Mouse (Mus musculus): ENCODE measurements around the gene Tmem151b. TPM values are rescaled to one million over a fixed set of nuclear protein-coding genes. Genes with fewer than 3 reads are reported as not detected.
A peak's percentile ranks its signal among the peaks of the same experiment; 100 is the strongest.

The Tmem151b gene
- polyA plus RNA-seq, 1 experiment from 2014 or later: 2.5 TPM

DNA sequence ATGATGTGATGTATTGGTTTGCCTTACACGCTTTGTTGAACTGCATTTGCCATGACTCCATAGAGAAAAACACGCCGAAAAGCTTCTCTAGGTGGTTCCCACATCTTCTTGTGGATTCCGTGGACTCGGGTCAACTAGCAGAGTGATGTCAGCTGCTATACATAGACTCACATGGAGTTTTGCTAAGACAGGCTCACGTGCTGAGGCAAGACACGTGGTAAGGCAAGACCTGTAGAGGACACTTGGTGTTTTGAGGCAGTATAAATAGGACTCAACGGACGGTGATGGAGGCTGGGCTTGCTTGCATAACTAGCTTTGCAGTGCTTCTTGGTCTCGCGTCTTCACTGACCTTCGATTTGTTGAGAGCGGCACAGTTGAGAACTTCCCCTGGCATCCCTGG, 51.1 kb downstream of the Tmem151b start:
- H3K27me3 ChIP-seq (replicated peaks; ENCODE audit: control insufficient read depth, insufficient read depth, low read length): no peaks in the 10 kb centered on the region
- no peak overlapping the region for H3K4me3 ChIP-seq (ENCODE audit: low read length)
- no peaks in the 10 kb centered on the region for H3K9me3 ChIP-seq (ENCODE audit: control insufficient read depth, low read length)
- H3K27ac ChIP-seq (ENCODE audit: low read length): no peak overlapping the region
- H3K4me1 ChIP-seq (ENCODE audit: control insufficient read depth, insufficient read depth, low read length): peaks cover 3% of the 10 kb centered on the region; the same call in 1 of the 2 replicates
- no peak for ATAC-seq
- no peaks in the 10 kb centered on the region for H3K36me3 ChIP-seq (ENCODE audit: control insufficient read depth, insufficient read depth, low read length)
- no peak overlapping the region for H3K4me2 ChIP-seq (ENCODE audit: low read depth, low read length)
- 83% methylated on average over 13 of the region's 13 CpGs for WGBS
- H3K9ac ChIP-seq (ENCODE audit: low read depth, low read length): no peak overlapping the region

DNA sequence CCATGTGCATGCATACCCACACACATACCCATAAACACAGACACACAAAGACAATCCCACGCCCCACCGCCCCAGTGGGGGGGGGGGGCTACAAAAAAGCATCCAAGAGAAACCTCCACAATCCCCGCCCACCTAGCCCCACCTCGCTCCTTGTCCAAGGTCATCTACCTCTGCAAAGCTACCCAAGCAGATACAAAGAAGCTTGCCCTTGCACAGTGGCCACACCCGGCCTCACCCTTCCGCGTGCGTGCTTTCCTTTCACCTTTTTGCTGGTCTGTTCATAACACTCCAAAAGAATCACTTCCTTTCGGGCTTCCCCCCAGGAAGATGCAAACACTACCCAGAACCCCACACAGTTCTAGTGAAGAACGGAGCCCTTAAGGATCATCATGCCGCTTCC, 54.1 kb downstream of the Tmem151b start:
- Histone ChIP-seq H3K36me3 (ENCODE audit: control insufficient read depth, insufficient read depth, low read length) (no peaks in the 10 kb centered on the region), H3K9me3 (ENCODE audit: control insufficient read depth, low read length) (no peaks in the 10 kb centered on the region), H3K9ac (ENCODE audit: low read depth, low read length) (no peak overlapping the region), H3K27me3 (replicated peaks; ENCODE audit: control insufficient read depth, insufficient read depth, low read length) (no peaks in the 10 kb centered on the region), H3K4me1 (ENCODE audit: control insufficient read depth, insufficient read depth, low read length) (0 out of 2 replicates have a peak, but pooled peaks cover 3% of the 10 kb centered on the region), H3K4me3 (ENCODE audit: low read length) (no peak overlapping the region), H3K4me2 (ENCODE audit: low read depth, low read length) (no peak overlapping the region), H3K27ac (ENCODE audit: low read length) (no peak overlapping the region)
- ATAC-seq: peak; percentile 56; the same call in 1 of the 2 replicates
- WGBS: 65% methylated on average over 11 of the region's 11 CpGs

Other genes with a start within 250 kb of the Tmem151b start
- 45.8 and 51.8 TPM in 2 replicates for gene Cdc5l, start 115.9 kb downstream of the Tmem151b start, polyA plus RNA-seq (2015; fragmentation: Nextera tagmentation; extraction: Ambion mirVana)
- 0.23 and 0.27 TPM in 2 replicates for gene Spats1, start 74.3 kb downstream of the Tmem151b start, polyA plus RNA-seq (2015; fragmentation: Nextera tagmentation; extraction: Ambion mirVana)
- gene Aars2, start 42.8 kb downstream of the Tmem151b start, polyA plus RNA-seq (2015; fragmentation: Nextera tagmentation; extraction: Ambion mirVana): 14.8 and 16.6 TPM in 2 replicates
- 0.20 and 0.47 TPM in 2 replicates for gene Tcte1, start 26.2 kb downstream of the Tmem151b start, polyA plus RNA-seq (2015; fragmentation: Nextera tagmentation; extraction: Ambion mirVana)
- 5.0 and 5.5 TPM in 2 replicates for gene Nfkbie, start 6.0 kb upstream of the Tmem151b start, polyA plus RNA-seq (2015; fragmentation: Nextera tagmentation; extraction: Ambion mirVana)
- gene Slc35b2, start 14.2 kb upstream of the Tmem151b start, polyA plus RNA-seq (2015; fragmentation: Nextera tagmentation; extraction: Ambion mirVana): 132 and 136 TPM in 2 replicates
- gene Hsp90ab1, start 23.6 kb upstream of the Tmem151b start, polyA plus RNA-seq (2015; fragmentation: Nextera tagmentation; extraction: Ambion mirVana): 1,309 and 1,475 TPM in 2 replicates
- 73.4 and 83.1 TPM in 2 replicates for gene Slc29a1, start 49.9 kb upstream of the Tmem151b start, polyA plus RNA-seq (2015; fragmentation: Nextera tagmentation; extraction: Ambion mirVana)
- gene Mymx, start 52.4 kb upstream of the Tmem151b start, polyA plus RNA-seq (2015; fragmentation: Nextera tagmentation; extraction: Ambion mirVana): 0.22 and 0.64 TPM in 2 replicates
- gene Capn11, start 109.6 kb upstream of the Tmem151b start, polyA plus RNA-seq (2015; fragmentation: Nextera tagmentation; extraction: Ambion mirVana): 0.17 and 0.33 TPM in 2 replicates
- 149 and 154 TPM in 2 replicates for gene Mrpl14, start 136.6 kb upstream of the Tmem151b start, polyA plus RNA-seq (2015; fragmentation: Nextera tagmentation; extraction: Ambion mirVana)
- gene Tmem63b, start 137.2 kb upstream of the Tmem151b start, polyA plus RNA-seq (2015; fragmentation: Nextera tagmentation; extraction: Ambion mirVana): 31.7 and 31.9 TPM in 2 replicates
- 0.76 TPM in 1 of 2 replicates, not detected in the other for gene 1600014C23Rik, start 184.2 kb upstream of the Tmem151b start, polyA plus RNA-seq (2015; fragmentation: Nextera tagmentation; extraction: Ambion mirVana)

Measured in intestine, embryonic 16.5 days (tissue).